Mouse (Mus musculus) E14TG2a.4 (cell line): Measurements from ENCODE around the gene Kdm4b.

Experiments
- H3K27me3 ChIP-seq: 2 replicates; pipeline ENCODE4 v1.6.1; 2014; ENCODE audit warnings: low read length, control low read depth; ENCODE audit not compliant: insufficient read depth
- H3K36me3 ChIP-seq: 2 replicates; pipeline ENCODE4 v1.6.1; 2014; ENCODE audit warnings: low read length, control low read depth; ENCODE audit not compliant: insufficient read depth
- H3K4me1 ChIP-seq: replicated peaks from 2 replicates; pipeline ENCODE4 v1.6.1; 2014; ENCODE audit warnings: low read depth, low read length, control low read depth
- H3K4me3 ChIP-seq: replicated peaks from 2 replicates; pipeline ENCODE4 v1.5.1; 2014; ENCODE audit warnings: mild to moderate bottlenecking, low read length
- H3K9me3 ChIP-seq: 2 replicates; pipeline ENCODE4 v1.6.1; 2014; ENCODE audit warnings: low read length, control low read depth
- CTCF ChIP-seq: conservative IDR thresholded peaks from 2 replicates; pipeline ENCODE4 v1.5.1; 2014; ENCODE audit warnings: low read length
- NANOG ChIP-seq: IDR thresholded peaks from 2 replicates; pipeline ENCODE4 v1.6.1; 2014; ENCODE audit warnings: borderline replicate concordance, low read length, mixed read lengths
- POU5F1 ChIP-seq: IDR thresholded peaks from 2 replicates; pipeline ENCODE4 v1.6.1; 2014; ENCODE audit warnings: low read length, borderline replicate concordance

The Kdm4b gene

GRCm38 (mm10) chr17:56400221-56400620 is 74.4 kb downstream of the Kdm4b start:
- TF ChIP-seq POU5F1 (no peak), CTCF (no peak), NANOG (no peak)
- H3K27me3 ChIP-seq, result no peaks in the 10 kb centered on the region
- H3K36me3 ChIP-seq, result peaks cover 93% of the 10 kb centered on the region
- no peaks in the 10 kb centered on the region for H3K9me3 ChIP-seq
- H3K4me1 ChIP-seq, result peaks cover 4% of the 10 kb centered on the region; the same call in 1 of the 2 replicates
- no peak overlapping the region for H3K4me3 ChIP-seq

GRCm38 (mm10) chr17:56401051-56401521 is 75.2 kb downstream of the Kdm4b start:
- H3K4me3 ChIP-seq, result no peak overlapping the region
- peaks cover 4% of the 10 kb centered on the region; the same call in 1 of the 2 replicates for H3K4me1 ChIP-seq
- TF ChIP-seq POU5F1 (no peak), CTCF (no peak), NANOG (no peak)
- H3K27me3 ChIP-seq, result no peaks in the 10 kb centered on the region
- peaks cover 84% of the 10 kb centered on the region for H3K36me3 ChIP-seq
- H3K9me3 ChIP-seq, result no peaks in the 10 kb centered on the region

GRCm38 (mm10) chr17:56405341-56405740 is 79.5 kb downstream of the Kdm4b start:
- H3K4me1 ChIP-seq, result peaks cover 9% of the 10 kb centered on the region

GRCm38 (mm10) chr17:56405856-56406840 is 80.3 kb downstream of the Kdm4b start:
- no peaks in the 10 kb centered on the region for H3K9me3 ChIP-seq
- H3K36me3 ChIP-seq, result peaks cover 39% of the 10 kb centered on the region
- no peaks in the 10 kb centered on the region for H3K27me3 ChIP-seq
- no peak for TF ChIP-seq POU5F1
- no peak for TF ChIP-seq CTCF
- TF ChIP-seq NANOG, result no peak
- peaks cover 9% of the 10 kb centered on the region for H3K4me1 ChIP-seq
- no peak overlapping the region for H3K4me3 ChIP-seq

More at GRCm38 (mm10) chr17:56405341-56405740, 79.5 kb downstream of the Kdm4b start:
- H3K9me3 ChIP-seq, result no peaks in the 10 kb centered on the region
- TF ChIP-seq POU5F1 (no peak), NANOG (no peak), CTCF (no peak)
- no peaks in the 10 kb centered on the region for H3K27me3 ChIP-seq
- H3K4me3 ChIP-seq, result no peak overlapping the region
- peaks cover 41% of the 10 kb centered on the region for H3K36me3 ChIP-seq

- H3K27me3 ChIP-seq, result no peaks in the 10 kb centered on the region
- H3K9me3 ChIP-seq, result no peaks in the 10 kb centered on the region
Observed at GRCm38 (mm10) chr17:56406878-56407277, 81.0 kb downstream of the Kdm4b start.

GRCm38 (mm10) chr17:56407379-56407778 is 81.5 kb downstream of the Kdm4b start:
- Histone ChIP-seq H3K36me3 (peaks cover 39% of the 10 kb centered on the region), H3K9me3 (no peaks in the 10 kb centered on the region), H3K4me1 (peaks cover 9% of the 10 kb centered on the region), H3K4me3 (no peak overlapping the region), H3K27me3 (no peaks in the 10 kb centered on the region)
- TF ChIP-seq POU5F1, result no peak
- no peak for TF ChIP-seq NANOG
- no peak for TF ChIP-seq CTCF

More at GRCm38 (mm10) chr17:56406878-56407277, 81.0 kb downstream of the Kdm4b start:
- TF ChIP-seq POU5F1, result no peak
- no peak for TF ChIP-seq CTCF
- TF ChIP-seq NANOG, result no peak
- peaks cover 39% of the 10 kb centered on the region for H3K36me3 ChIP-seq
- peaks cover 9% of the 10 kb centered on the region for H3K4me1 ChIP-seq
- no peak overlapping the region for H3K4me3 ChIP-seq

GRCm38 (mm10) chr17:56408965-56409625 is 83.2 kb downstream of the Kdm4b start:
- TF ChIP-seq POU5F1 (no peak), CTCF (no peak), NANOG (no peak)
- peaks cover 22% of the 10 kb centered on the region for H3K4me1 ChIP-seq
- no peaks in the 10 kb centered on the region for H3K9me3 ChIP-seq
- H3K36me3 ChIP-seq, result peaks cover 40% of the 10 kb centered on the region
- no peaks in the 10 kb centered on the region for H3K27me3 ChIP-seq
- no peak overlapping the region for H3K4me3 ChIP-seq

- Histone ChIP-seq H3K27me3 (no peaks in the 10 kb centered on the region), H3K36me3 (peaks cover 42% of the 10 kb centered on the region), H3K4me3 (no peak overlapping the region), H3K4me1 (peaks cover 23% of the 10 kb centered on the region), H3K9me3 (no peaks in the 10 kb centered on the region)
- no peak for TF ChIP-seq NANOG
- TF ChIP-seq CTCF, result no peak
- TF ChIP-seq POU5F1, result no peak
Observed at GRCm38 (mm10) chr17:56409759-56410158, 83.9 kb downstream of the Kdm4b start.
